Mouse (Mus musculus): ENCODE measurements around the gene Cope. TPM values are rescaled to one million over a fixed set of nuclear protein-coding genes. Genes with fewer than 3 reads are reported as not detected.

Gene Cope
- polyA plus RNA-seq, 1 experiment from 2014 or later = 281 TPM

DNA sequence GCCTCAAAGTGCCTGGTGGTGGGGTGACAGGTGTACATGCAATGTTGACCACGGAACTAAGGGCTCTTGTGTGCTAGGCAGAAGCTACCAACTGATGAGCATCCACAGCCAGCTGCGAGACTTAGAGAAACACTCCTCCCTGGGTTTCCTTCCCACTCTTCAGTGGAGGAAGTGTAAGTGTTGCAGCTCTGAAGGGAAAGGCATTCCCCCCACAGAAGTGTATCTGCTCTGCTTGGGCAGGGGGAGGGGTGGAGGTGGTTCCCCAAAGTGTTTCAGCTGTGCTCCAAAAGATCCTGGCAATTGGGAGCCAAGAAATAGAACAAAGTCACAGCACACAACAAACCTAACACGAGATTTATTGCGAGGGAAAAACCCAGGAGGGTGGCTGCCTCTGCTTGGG lies 51.7 kb downstream of the Cope start:
- Histone ChIP-seq H3K27me3 (ENCODE audit: control insufficient read depth, insufficient read depth, low read length) (no peaks in the 10 kb centered on the region), H3K9me3 (ENCODE audit: control insufficient read depth, low read length) (no peaks in the 10 kb centered on the region), H3K27ac (replicated peaks; ENCODE audit: low read depth, low read length) (no peak overlapping the region), H3K36me3 (ENCODE audit: control insufficient read depth, insufficient read depth, low read length) (peaks cover 3% of the 10 kb centered on the region; the same call in 1 of the 2 replicates), H3K4me2 (ENCODE audit: low read depth, severe bottlenecking) (peak overlapping the region; percentile 100), H3K9ac (ENCODE audit: low read length) (peak overlapping the region; percentile 13), H3K4me1 (ENCODE audit: control insufficient read depth, insufficient read depth, low read length) (peaks cover 23% of the 10 kb centered on the region), H3K4me3 (ENCODE audit: low read depth, low read length) (peak overlapping the region; percentile 95)
- WGBS = 66% methylated on average over 4 of the region's 4 CpGs
- DNase-seq (ENCODE audit: low spot score) (no peak), ATAC-seq (ENCODE audit: insufficient number of reproducible peaks, low FRiP score, low TSS enrichment, low read depth) (no peak)

DNA sequence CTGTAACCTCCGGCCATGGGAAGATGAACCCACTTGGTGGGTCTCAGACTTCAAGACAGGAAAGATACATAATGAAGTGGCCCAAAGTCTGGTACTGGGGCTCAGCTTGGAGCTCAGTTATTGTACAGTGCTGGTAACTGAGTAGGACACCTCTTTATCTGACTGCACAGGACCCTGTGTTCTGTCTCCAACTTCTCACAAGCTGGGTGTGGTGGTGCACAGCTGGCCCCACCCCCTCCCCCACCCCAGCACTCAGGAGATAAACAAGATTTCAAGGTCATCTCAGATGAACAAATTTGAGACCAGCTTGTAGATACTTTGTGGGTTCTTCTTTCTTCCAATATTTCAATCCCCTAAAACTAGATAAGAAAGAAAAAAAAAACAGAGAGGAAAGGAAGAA lies 53.8 kb downstream of the Cope start:
- Histone ChIP-seq H3K4me1 (ENCODE audit: control insufficient read depth, insufficient read depth, low read length) (peaks cover 13% of the 10 kb centered on the region), H3K36me3 (ENCODE audit: control insufficient read depth, insufficient read depth, low read length) (no peaks in the 10 kb centered on the region), H3K9ac (ENCODE audit: low read length) (no peak overlapping the region), H3K4me2 (ENCODE audit: low read depth, severe bottlenecking) (no peak overlapping the region), H3K27me3 (ENCODE audit: control insufficient read depth, insufficient read depth, low read length) (no peaks in the 10 kb centered on the region), H3K4me3 (ENCODE audit: low read depth, low read length) (no peak overlapping the region), H3K9me3 (ENCODE audit: control insufficient read depth, low read length) (no peaks in the 10 kb centered on the region; the same call in 1 of the 2 replicates), H3K27ac (replicated peaks; ENCODE audit: low read depth, low read length) (no peak overlapping the region)
- ATAC-seq (ENCODE audit: insufficient number of reproducible peaks, low FRiP score, low TSS enrichment, low read depth) = no peak
- WGBS = 79% methylated on average over 1 of the region's 1 CpGs
- no peak for DNase-seq (ENCODE audit: low spot score)

DNA sequence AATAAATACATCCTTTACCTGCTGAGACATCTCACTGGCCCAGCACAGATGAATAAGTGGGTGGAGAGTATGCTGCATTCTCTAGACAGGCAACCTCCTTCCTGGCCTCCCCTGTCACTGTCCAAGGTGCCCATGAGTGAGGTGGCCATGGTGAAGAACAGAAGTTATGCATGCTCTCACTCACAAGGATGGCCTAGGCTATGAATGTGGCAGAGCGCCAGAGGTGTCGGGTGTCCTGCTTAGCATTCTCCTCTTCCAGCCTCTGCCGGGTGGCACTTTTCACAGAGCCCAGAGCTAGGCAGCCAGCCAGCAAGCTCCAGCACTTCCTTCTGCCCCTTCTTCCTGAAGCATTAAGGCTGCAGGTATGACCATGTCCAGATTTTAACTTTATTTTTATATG lies 57.1 kb downstream of the Cope start:
- H3K4me2 ChIP-seq (ENCODE audit: low read depth, severe bottlenecking) = no peak overlapping the region
- H3K9ac ChIP-seq (ENCODE audit: low read length) = no peak overlapping the region
- ATAC-seq (ENCODE audit: insufficient number of reproducible peaks, low FRiP score, low TSS enrichment, low read depth) (no peak), DNase-seq (ENCODE audit: low spot score) (no peak)
- H3K36me3 ChIP-seq (ENCODE audit: control insufficient read depth, insufficient read depth, low read length) = no peaks in the 10 kb centered on the region
- H3K4me3 ChIP-seq (ENCODE audit: low read depth, low read length) = no peak overlapping the region
- WGBS = 28% methylated on average over 3 of the region's 3 CpGs
- H3K27me3 ChIP-seq (ENCODE audit: control insufficient read depth, insufficient read depth, low read length) = no peaks in the 10 kb centered on the region
- no peak overlapping the region for H3K27ac ChIP-seq (replicated peaks; ENCODE audit: low read depth, low read length)
- H3K4me1 ChIP-seq (ENCODE audit: control insufficient read depth, insufficient read depth, low read length) = no peaks in the 10 kb centered on the region
- H3K9me3 ChIP-seq (ENCODE audit: control insufficient read depth, low read length) = no peaks in the 10 kb centered on the region; the same call in 1 of the 2 replicates

DNA sequence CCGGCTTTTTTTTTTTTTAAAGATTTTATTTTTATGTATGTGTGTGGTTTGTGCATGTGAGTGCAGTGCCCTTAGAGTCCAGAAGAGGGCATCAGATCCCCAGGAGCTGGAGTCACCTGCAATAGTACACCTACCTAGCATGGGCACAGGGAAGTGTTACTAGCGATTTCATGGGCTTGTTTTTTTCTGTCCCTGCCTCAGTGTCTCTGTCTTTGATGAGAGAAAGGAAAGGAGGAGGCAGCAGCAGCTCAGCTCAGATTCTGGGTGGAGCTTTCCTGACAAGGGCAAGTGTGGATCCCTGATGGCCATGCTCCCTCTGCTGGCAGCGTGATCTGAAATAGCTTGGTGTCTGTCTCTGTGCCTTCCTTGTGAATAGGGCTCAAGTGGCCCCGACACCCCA lies 58.5 kb downstream of the Cope start:
- Histone ChIP-seq H3K36me3 (ENCODE audit: control insufficient read depth, insufficient read depth, low read length) (no peaks in the 10 kb centered on the region), H3K9ac (ENCODE audit: low read length) (no peak overlapping the region), H3K27ac (replicated peaks; ENCODE audit: low read depth, low read length) (no peak overlapping the region), H3K4me1 (ENCODE audit: control insufficient read depth, insufficient read depth, low read length) (no peaks in the 10 kb centered on the region), H3K4me2 (ENCODE audit: low read depth, severe bottlenecking) (no peak overlapping the region), H3K27me3 (ENCODE audit: control insufficient read depth, insufficient read depth, low read length) (no peaks in the 10 kb centered on the region), H3K9me3 (ENCODE audit: control insufficient read depth, low read length) (no peaks in the 10 kb centered on the region; the same call in 1 of the 2 replicates), H3K4me3 (ENCODE audit: low read depth, low read length) (no peak overlapping the region)
- ATAC-seq (ENCODE audit: insufficient number of reproducible peaks, low FRiP score, low TSS enrichment, low read depth) (no peak), DNase-seq (ENCODE audit: low spot score) (no peak)
- 51% methylated on average over 4 of the region's 4 CpGs for WGBS

DNA sequence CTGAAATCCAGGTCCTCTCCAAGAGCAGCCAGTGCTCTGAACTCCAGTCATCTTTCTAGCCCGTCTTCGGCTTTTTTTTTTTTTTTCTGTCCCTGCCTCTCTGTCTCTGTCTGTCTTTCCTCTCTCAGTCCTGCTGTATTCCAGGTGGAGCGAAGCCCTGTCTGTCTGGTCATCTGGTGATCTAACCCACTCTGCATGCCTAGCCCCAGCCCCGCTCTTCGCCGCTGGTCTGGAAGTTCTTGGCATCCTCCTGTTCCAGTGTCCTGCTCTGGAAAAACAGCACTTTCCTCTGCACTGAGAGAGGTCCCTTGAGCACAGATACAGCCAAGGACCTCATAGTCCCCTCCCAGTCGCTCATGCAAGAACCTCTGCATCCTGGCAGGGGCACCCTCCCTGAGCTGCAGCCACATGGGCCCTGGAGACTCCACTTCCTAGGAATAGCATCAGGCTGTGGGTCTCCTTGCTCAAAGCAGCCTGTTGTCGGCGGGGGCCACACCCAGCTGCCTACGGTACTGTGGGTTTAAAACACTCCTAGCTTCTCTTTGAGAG lies 59.2 kb downstream of the Cope start:
- no peak for ATAC-seq (ENCODE audit: insufficient number of reproducible peaks, low FRiP score, low TSS enrichment, low read depth)
- Histone ChIP-seq H3K27ac (replicated peaks; ENCODE audit: low read depth, low read length) (no peak overlapping the region), H3K27me3 (ENCODE audit: control insufficient read depth, insufficient read depth, low read length) (no peaks in the 10 kb centered on the region), H3K9ac (ENCODE audit: low read length) (no peak overlapping the region), H3K4me2 (ENCODE audit: low read depth, severe bottlenecking) (no peak overlapping the region), H3K36me3 (ENCODE audit: control insufficient read depth, insufficient read depth, low read length) (no peaks in the 10 kb centered on the region), H3K4me1 (ENCODE audit: control insufficient read depth, insufficient read depth, low read length) (no peaks in the 10 kb centered on the region), H3K4me3 (ENCODE audit: low read depth, low read length) (no peak overlapping the region), H3K9me3 (ENCODE audit: control insufficient read depth, low read length) (no peaks in the 10 kb centered on the region; the same call in 1 of the 2 replicates)
- WGBS = 75% methylated on average over 10 of the region's 10 CpGs
- no peak for DNase-seq (ENCODE audit: low spot score)

Other genes with a start within 250 kb of the Cope start
- gene Tm6sf2, start 229.6 kb upstream of the Cope start, polyA plus RNA-seq (2014; fragmentation: Nextera tagmentation; extraction: Ambion mirVana) = 0.52 and 1.2 TPM in 2 replicates
- 0.05 TPM in 1 of 2 replicates, not detected in the other for gene Hapln4, start 219.1 kb upstream of the Cope start, polyA plus RNA-seq (2014; fragmentation: Nextera tagmentation; extraction: Ambion mirVana)
- 0.60 and 0.79 TPM in 2 replicates for gene Ncan, start 181.6 kb upstream of the Cope start, polyA plus RNA-seq (2014; fragmentation: Nextera tagmentation; extraction: Ambion mirVana)
- gene Nr2c2ap, start 171.2 kb upstream of the Cope start, polyA plus RNA-seq (2014; fragmentation: Nextera tagmentation; extraction: Ambion mirVana) = 13.7 and 20.8 TPM in 2 replicates
- gene Rfxank, start 163.4 kb upstream of the Cope start, polyA plus RNA-seq (2014; fragmentation: Nextera tagmentation; extraction: Ambion mirVana) = 20.0 and 21.3 TPM in 2 replicates
- gene Borcs8, start 163.0 kb upstream of the Cope start, polyA plus RNA-seq (2014; fragmentation: Nextera tagmentation; extraction: Ambion mirVana) = 49.6 and 53.2 TPM in 2 replicates
- gene Mef2b, start 162.8 kb upstream of the Cope start, polyA plus RNA-seq (2014; fragmentation: Nextera tagmentation; extraction: Ambion mirVana) = 0.40 and 0.41 TPM in 2 replicates
- gene Tmem161a, start 130.2 kb upstream of the Cope start, polyA plus RNA-seq (2014; fragmentation: Nextera tagmentation; extraction: Ambion mirVana) = 43.5 and 46.9 TPM in 2 replicates
- 2.1 and 2.4 TPM in 2 replicates for gene Slc25a42, start 90.2 kb upstream of the Cope start, polyA plus RNA-seq (2014; fragmentation: Nextera tagmentation; extraction: Ambion mirVana)
- gene Sugp2, start 68.3 kb upstream of the Cope start, polyA plus RNA-seq (2014; fragmentation: Nextera tagmentation; extraction: Ambion mirVana) = 34.3 and 41.0 TPM in 2 replicates
- gene Armc6, start 68.1 kb upstream of the Cope start, polyA plus RNA-seq (2014; fragmentation: Nextera tagmentation; extraction: Ambion mirVana) = 19.8 and 20.1 TPM in 2 replicates
- gene Homer3, start 19.7 kb upstream of the Cope start, polyA plus RNA-seq (2014; fragmentation: Nextera tagmentation; extraction: Ambion mirVana) = 75.2 and 78.6 TPM in 2 replicates
- gene Ddx49, start within 50 bp of the Cope start, polyA plus RNA-seq (2014; fragmentation: Nextera tagmentation; extraction: Ambion mirVana) = 55.8 and 62.1 TPM in 2 replicates
- 4.7 and 6.0 TPM in 2 replicates for gene Cers1, start 13.3 kb downstream of the Cope start, polyA plus RNA-seq (2014; fragmentation: Nextera tagmentation; extraction: Ambion mirVana)
- gene Gdf1, start 27.3 kb downstream of the Cope start, polyA plus RNA-seq (2014; fragmentation: Nextera tagmentation; extraction: Ambion mirVana) = 2.9 and 4.2 TPM in 2 replicates
- 23.2 and 25.1 TPM in 2 replicates for gene Upf1, start 50.8 kb downstream of the Cope start, polyA plus RNA-seq (2014; fragmentation: Nextera tagmentation; extraction: Ambion mirVana)
- gene Comp, start 71.0 kb downstream of the Cope start, polyA plus RNA-seq (2014; fragmentation: Nextera tagmentation; extraction: Ambion mirVana) = 0.43 and 0.50 TPM in 2 replicates
- 16.6 and 19.8 TPM in 2 replicates for gene Crtc1, start 137.1 kb downstream of the Cope start, polyA plus RNA-seq (2014; fragmentation: Nextera tagmentation; extraction: Ambion mirVana)
- 18.9 and 21.7 TPM in 2 replicates for gene Klhl26, start 174.4 kb downstream of the Cope start, polyA plus RNA-seq (2014; fragmentation: Nextera tagmentation; extraction: Ambion mirVana)
- 20.0 and 20.8 TPM in 2 replicates for gene Tmem59l, start 184.8 kb downstream of the Cope start, polyA plus RNA-seq (2014; fragmentation: Nextera tagmentation; extraction: Ambion mirVana)
- 85.8 and 102 TPM in 2 replicates for gene Crlf1, start 190.6 kb downstream of the Cope start, polyA plus RNA-seq (2014; fragmentation: Nextera tagmentation; extraction: Ambion mirVana)
- 126 and 138 TPM in 2 replicates for gene Rex1bd, start 204.2 kb downstream of the Cope start, polyA plus RNA-seq (2014; fragmentation: Nextera tagmentation; extraction: Ambion mirVana)
- 926 and 927 TPM in 2 replicates for gene Uba52, start 208.3 kb downstream of the Cope start, polyA plus RNA-seq (2014; fragmentation: Nextera tagmentation; extraction: Ambion mirVana)
- 221 and 233 TPM in 2 replicates for gene Fkbp8, start 225.2 kb downstream of the Cope start, polyA plus RNA-seq (2014; fragmentation: Nextera tagmentation; extraction: Ambion mirVana)
- gene Kxd1, start 225.4 kb downstream of the Cope start, polyA plus RNA-seq (2014; fragmentation: Nextera tagmentation; extraction: Ambion mirVana) = 47.0 and 47.6 TPM in 2 replicates
- 19.5 and 20.1 TPM in 2 replicates for gene Ell, start 236.9 kb downstream of the Cope start, polyA plus RNA-seq (2014; fragmentation: Nextera tagmentation; extraction: Ambion mirVana)